Mouse (Mus musculus): ENCODE measurements around the gene Ank2. TPM values are rescaled to one million over a fixed set of nuclear protein-coding genes. Genes with fewer than 3 reads are reported as not detected.
"Not testable (repeated sequence)": the region's sequence is repeated elsewhere in the genome, so short reads cannot be mapped to it uniquely, and the experiment has no call there.

Ank2 gene
- total RNA-seq, 2 experiments from 2014 or later: 1,080 to 1,091 TPM

DNA sequence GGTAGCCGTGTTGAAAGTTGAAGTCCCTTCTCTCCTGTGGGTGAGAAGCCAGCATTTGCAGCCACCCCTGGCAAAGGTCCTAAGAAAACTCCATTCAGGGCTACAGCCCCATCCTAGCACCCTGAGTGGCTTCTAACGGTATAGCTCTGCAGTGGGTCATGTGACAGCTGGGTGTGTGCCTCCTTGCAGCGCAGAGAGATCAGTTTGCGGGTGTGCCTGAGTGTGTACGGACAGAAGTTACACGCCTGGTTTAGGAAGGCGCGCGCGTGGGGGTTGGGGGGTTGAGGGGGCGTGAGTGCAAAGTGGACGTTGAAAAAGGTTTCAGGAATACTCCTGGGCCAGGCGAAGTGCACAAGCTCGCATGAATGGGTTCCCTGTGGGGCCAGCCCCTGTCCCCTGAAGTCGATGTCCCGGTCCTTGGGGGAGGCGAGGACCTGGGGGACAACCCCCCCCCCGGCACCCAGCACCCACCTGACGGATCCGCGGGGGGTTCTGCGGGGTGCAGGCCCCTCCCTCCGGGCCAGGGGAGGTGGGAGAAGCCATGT lies 881 bp downstream of the Ank2 start:
- intact Hi-C loops (cut with DNase I): loop anchor here (5.0 kb wide), 1 partner anchor 54 kb away; the partner anchor contains the start of genes Larp7 and Zgrf1

DNA sequence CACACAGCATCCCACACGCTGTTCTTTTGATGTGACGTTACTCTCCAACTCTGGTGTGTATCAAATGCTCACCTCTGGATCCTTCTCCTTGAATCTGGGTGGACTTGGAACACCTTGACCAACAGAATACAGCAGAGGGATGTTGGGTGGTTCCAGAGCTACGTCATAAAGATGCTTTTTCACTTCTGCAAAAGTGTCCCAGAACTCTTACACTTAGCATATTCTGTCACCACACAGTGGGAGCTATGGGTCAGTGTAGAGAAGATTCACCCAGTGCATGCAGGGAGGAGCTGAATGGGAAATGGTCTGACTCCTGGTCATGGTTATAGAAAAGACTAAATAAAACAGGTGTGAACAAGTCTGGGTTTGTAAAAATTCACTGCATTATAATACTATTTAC lies 6.5 kb downstream of the Ank2 start:
- intact Hi-C loops (cut with DNase I): no loop called here
- DNase-seq (ENCODE audit: extremely low spot score in 1 of 2, low spot score in 2 of 2): no peak

More for the DNA sequence above, 881 bp downstream of the Ank2 start:
- peak in 1 of 2 experiments; percentile 38 for DNase-seq (ENCODE audit: extremely low spot score in 1 of 2, low spot score in 2 of 2)

GRCm38 (mm10) chr3:127487302-127487701 lies 11.8 kb downstream of the Ank2 start:
- DNase-seq (ENCODE audit: extremely low spot score in 1 of 2, low spot score in 2 of 2): peak in 1 of 2 experiments; percentile 35
- intact Hi-C loops (cut with DNase I): no loop called here

DNA sequence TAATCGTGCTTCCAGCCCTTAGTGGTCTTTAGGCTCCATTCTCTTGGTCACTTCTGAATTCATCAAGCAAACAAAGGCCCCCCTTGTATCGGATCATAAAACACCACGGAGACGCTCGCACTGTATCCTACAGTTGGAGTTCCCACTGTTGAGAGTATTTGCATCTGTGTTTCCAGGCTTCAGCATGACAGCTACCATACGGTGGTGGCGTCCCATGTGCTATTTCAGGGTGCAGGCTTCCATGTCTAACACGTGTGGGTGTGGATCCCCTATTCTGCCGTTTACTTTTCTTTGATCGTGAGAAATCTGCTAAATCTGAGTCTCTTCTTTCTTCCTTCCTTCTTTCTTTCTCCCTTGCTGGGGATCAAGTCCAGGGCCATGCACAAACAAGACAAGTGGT lies 14.0 kb downstream of the Ank2 start:
- intact Hi-C loops (cut with DNase I): no loop called here
- peak in 1 of 2 experiments; percentile 37 for DNase-seq (ENCODE audit: extremely low spot score in 1 of 2, low spot score in 2 of 2)

DNA sequence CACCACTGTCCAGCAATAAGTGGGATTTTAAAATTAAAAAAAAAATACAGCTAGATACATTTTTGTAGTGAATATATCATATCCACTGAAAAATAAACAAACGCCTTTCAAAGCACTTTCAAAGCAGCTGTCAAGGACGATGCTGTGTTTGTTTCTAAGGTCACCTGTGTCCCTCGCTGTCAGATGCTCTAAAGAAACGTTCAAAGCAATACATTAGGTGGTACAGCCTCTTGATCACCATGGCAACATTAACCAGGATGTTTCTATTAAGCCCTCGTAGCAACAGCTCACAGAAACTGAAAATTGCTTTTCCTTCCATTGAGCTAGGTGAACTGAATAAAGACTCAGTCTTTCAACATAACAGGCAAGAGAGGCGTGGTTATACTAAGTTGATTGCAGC lies 17.5 kb downstream of the Ank2 start:
- no peak for DNase-seq (ENCODE audit: extremely low spot score in 1 of 2, low spot score in 2 of 2)
- intact Hi-C loops (cut with DNase I): no loop called here

GRCm38 (mm10) chr3:127480369-127480768 lies 18.8 kb downstream of the Ank2 start:
- DNase-seq (ENCODE audit: extremely low spot score in 1 of 2, low spot score in 2 of 2); intact Hi-C loops (cut with DNase I): not testable (repeated sequence)

- DNase-seq (ENCODE audit: extremely low spot score in 1 of 2, low spot score in 2 of 2): no peak
Measured at GRCm38 (mm10) chr3:127474115-127474514, 25.0 kb downstream of the Ank2 start.

GRCm38 (mm10) chr3:127469164-127469752 lies 29.9 kb downstream of the Ank2 start:
- no peak for DNase-seq (ENCODE audit: extremely low spot score in 1 of 2, low spot score in 2 of 2)
- intact Hi-C loops (cut with DNase I): no loop called here

More at GRCm38 (mm10) chr3:127474115-127474514, 25.0 kb downstream of the Ank2 start:
- intact Hi-C loops (cut with DNase I): no loop called here

GRCm38 (mm10) chr3:127468569-127468968 lies 30.6 kb downstream of the Ank2 start:
- no peak for DNase-seq (ENCODE audit: extremely low spot score in 1 of 2, low spot score in 2 of 2)
- intact Hi-C loops (cut with DNase I): no loop called here

- intact Hi-C loops (cut with DNase I): no loop called here
- DNase-seq (ENCODE audit: extremely low spot score in 1 of 2, low spot score in 2 of 2): no peak
Measured at GRCm38 (mm10) chr3:127463816-127464480, 35.2 kb downstream of the Ank2 start.

- intact Hi-C loops (cut with DNase I): no loop called here
- DNase-seq (ENCODE audit: extremely low spot score in 1 of 2, low spot score in 2 of 2): no peak
Measured at GRCm38 (mm10) chr3:127463165-127463564, 36.0 kb downstream of the Ank2 start.

DNA sequence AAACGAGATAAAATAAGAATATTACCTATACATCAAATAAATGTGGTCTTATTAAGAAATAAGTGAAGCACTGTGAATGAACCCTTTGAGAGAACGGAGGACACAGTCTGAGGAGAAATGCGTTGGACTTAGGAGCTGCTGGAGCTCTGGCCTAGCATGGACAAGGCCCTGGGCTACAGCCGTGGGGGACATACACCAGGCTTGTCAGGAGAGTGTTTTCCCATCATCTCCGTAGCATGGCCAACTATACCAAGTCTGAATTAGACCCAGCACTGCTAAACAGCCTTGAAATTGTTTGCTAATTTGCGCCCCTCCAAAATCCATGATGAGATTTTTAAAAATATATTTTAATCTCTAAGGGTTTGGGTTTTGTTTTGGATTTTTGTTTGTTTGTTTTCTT lies 36.7 kb downstream of the Ank2 start:
- intact Hi-C loops (cut with DNase I): no loop called here

DNA sequence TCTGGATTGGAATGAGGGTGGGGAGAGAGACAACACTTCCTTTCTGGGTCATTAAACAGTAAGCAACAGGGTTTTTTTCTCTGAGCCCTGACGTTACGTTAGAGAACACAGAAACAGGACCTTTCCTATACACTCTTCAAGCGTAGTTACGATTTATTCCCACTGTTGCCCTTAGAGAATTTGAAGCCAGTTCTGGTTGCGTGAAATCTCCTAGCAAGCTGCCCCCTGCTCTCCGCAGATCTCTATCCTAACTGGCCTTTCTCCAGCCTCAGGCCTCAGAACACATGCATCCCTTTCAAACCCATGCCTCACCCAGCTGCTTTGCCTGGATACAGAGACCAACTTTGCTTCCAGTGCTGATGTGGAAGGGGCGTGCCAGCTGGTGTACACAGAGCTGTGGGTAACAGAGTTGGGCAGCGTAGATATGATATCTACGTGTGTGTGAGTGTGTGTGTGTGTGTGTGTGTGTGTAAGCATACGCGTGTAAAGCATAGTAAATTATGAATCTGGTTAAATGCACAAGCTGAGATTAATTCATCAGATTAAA lies 38.2 kb downstream of the Ank2 start:
- intact Hi-C loops (cut with DNase I): no loop called here
- DNase-seq (ENCODE audit: extremely low spot score in 1 of 2, low spot score in 2 of 2): no peak

More for the DNA sequence above, 36.7 kb downstream of the Ank2 start:
- DNase-seq (ENCODE audit: extremely low spot score in 1 of 2, low spot score in 2 of 2): no peak

- intact Hi-C loops (cut with DNase I): loop anchor here (5.0 kb wide), 1 partner anchor 77 kb away; no protein-coding TSS in a partner anchor
- no peak for DNase-seq (ENCODE audit: extremely low spot score in 1 of 2, low spot score in 2 of 2)
Measured at GRCm38 (mm10) chr3:127459858-127460257, 39.3 kb downstream of the Ank2 start.

GRCm38 (mm10) chr3:127458925-127459324 lies 40.2 kb downstream of the Ank2 start:
- intact Hi-C loops (cut with DNase I): loop anchor here (5.0 kb wide), 1 partner anchor 78 kb away; no protein-coding TSS in a partner anchor
- DNase-seq (ENCODE audit: extremely low spot score in 1 of 2, low spot score in 2 of 2): no peak

GRCm38 (mm10) chr3:127458420-127458798 lies 40.7 kb downstream of the Ank2 start:
- no peak for DNase-seq (ENCODE audit: extremely low spot score in 1 of 2, low spot score in 2 of 2)

GRCm38 (mm10) chr3:127457761-127458419 lies 41.3 kb downstream of the Ank2 start:
- intact Hi-C loops (cut with DNase I): loop anchor here (5.0 kb wide), 1 partner anchor 79 kb away; no protein-coding TSS in a partner anchor
- DNase-seq (ENCODE audit: extremely low spot score in 1 of 2, low spot score in 2 of 2): no peak

More at GRCm38 (mm10) chr3:127458420-127458798, 40.7 kb downstream of the Ank2 start:
- intact Hi-C loops (cut with DNase I): loop anchor here (5.0 kb wide), 1 partner anchor 79 kb away; no protein-coding TSS in a partner anchor

- DNase-seq (ENCODE audit: extremely low spot score in 1 of 2, low spot score in 2 of 2): no peak
- intact Hi-C loops (cut with DNase I): loop anchor here (5.0 kb wide), 1 partner anchor 99 kb away; the partner anchor contains the start of genes Larp7 and Zgrf1
Measured at GRCm38 (mm10) chr3:127453738-127454137, 45.4 kb downstream of the Ank2 start.

DNA sequence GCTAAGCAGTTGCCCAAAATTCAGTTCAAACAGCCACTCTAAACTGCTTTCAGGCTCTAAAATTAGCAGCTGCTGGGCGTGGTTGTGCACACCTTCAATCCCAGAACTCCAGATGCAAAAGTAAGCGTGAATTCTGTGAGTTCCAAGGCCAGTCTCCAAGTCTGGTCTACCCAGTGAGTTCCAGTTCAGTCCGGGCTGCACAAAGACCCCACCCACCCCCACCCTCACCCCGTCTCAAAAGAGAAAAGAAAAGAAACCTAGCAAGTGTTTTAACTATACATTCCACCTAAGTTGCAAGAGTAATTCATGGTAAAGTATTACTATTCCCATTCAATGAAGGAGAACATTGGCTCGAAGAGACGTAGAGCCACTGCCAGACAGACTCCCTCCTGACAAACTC lies 45.9 kb downstream of the Ank2 start:
- no peak for DNase-seq (ENCODE audit: extremely low spot score in 1 of 2, low spot score in 2 of 2)
- intact Hi-C loops (cut with DNase I): loop anchor here (5.0 kb wide), 1 partner anchor 99 kb away; the partner anchor contains the start of genes Larp7 and Zgrf1

Measured in left cerebral cortex, postnatal 10 days (tissue).